Mouse (Mus musculus) olfactory bulb, adult 2 months (tissue): ENCODE data around the gene 2410015M20Rik.

ENCODE experiments used
- CTCF ChIP-seq: fragments of 200-500 bp; IDR thresholded peaks from 2 replicates; pipeline ENCODE4 v1.5.1; 2012; ENCODE audit warnings: low read depth, mild to moderate bottlenecking, low read length, moderate library complexity; ENCODE audit not compliant: insufficient read depth
- POLR2A ChIP-seq: fragments of 200-500 bp; IDR thresholded peaks from 2 replicates; pipeline ENCODE4 v1.6.1; 2012; ENCODE audit warnings: mild to moderate bottlenecking, low read depth, low read length, moderate library complexity; ENCODE audit not compliant: insufficient read depth

DNA sequence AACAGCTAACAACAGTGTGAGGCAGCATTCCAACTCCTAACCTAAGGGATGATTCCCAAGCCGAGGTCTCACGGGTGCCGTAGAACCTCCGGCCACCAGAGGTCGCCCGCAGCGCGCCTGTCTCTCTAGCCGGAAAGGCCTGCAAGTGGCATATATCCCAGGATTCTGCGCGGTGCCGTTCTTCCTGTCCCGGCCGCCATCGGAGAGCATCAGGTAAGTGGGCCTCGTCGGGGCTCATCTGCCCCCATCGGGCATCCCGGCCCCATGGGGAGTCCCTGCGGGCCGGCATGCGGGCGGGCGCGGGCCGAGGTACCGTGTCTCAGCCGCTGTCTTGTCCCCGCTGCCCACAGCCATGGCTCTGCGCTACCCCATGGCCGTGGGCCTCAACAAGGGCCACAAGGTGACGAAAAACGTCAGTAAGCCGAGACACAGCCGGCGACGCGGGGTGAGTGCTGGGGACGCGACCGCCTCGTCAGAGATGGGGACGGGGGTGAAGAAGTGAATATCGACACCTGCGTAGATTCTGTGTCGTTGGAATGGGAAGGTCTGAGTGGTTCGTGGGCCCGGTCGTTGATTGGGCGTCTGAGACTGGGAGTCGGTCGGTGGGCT, 3.8 kb upstream of the 2410015M20Rik start, which contains the start of gene Rpl36:
- peak; percentile 91 for TF ChIP-seq CTCF
- TF ChIP-seq POLR2A, result peak; percentile 74
